Mouse (Mus musculus) layer of hippocampus, postnatal 25 days (tissue): ENCODE data around the gene Htra2. TPM values are rescaled to one million over a fixed set of nuclear protein-coding genes. Genes with fewer than 3 reads are reported as not detected.
A peak's percentile ranks its signal among the peaks of the same experiment; 100 is the strongest.

ENCODE experiments used
- DNase-seq, 2 experiments: peaks; one replicate each; pipeline ENCODE4 v3.0.0; 2022; ENCODE audit warnings: mixed read lengths in 2 of 2, low spot score in 1 of 2; ENCODE audit errors: extremely low spot score in 1 of 2
- total RNA-seq, 2 experiments: library from RNA; stranded (reverse); gene quantifications; 2 replicates each; pipeline ENCODE4 v1.2.3; 2021

Gene Htra2
- total RNA-seq, 2 experiments from 2014 or later, result 51.8 to 52.7 TPM

GRCm38 (mm10) chr6:83070311-83071219 is 15.5 kb upstream of the Htra2 start:
- DNase-seq, result peak; percentile 19 to 60

GRCm38 (mm10) chr6:83070247-83070310 is 15.0 kb upstream of the Htra2 start, which contains the start of gene Tlx2:
Gene Tlx2 (minus strand): TSS chr6:83070293.
- no peak for DNase-seq

- DNase-seq, result no peak
Observed at GRCm38 (mm10) chr6:83069488-83070246, 14.6 kb upstream of the Htra2 start.

GRCm38 (mm10) chr6:83068706-83069487 is 13.8 kb upstream of the Htra2 start:
- DNase-seq, result no peak

- no peak for DNase-seq
Observed at GRCm38 (mm10) chr6:83068221-83068620, 13.1 kb upstream of the Htra2 start.

GRCm38 (mm10) chr6:83066441-83066840 is 11.4 kb upstream of the Htra2 start:
- no peak for DNase-seq

- DNase-seq, result no peak
Observed at GRCm38 (mm10) chr6:83065995-83066394, 10.9 kb upstream of the Htra2 start.

GRCm38 (mm10) chr6:83058725-83059124 is 3.7 kb upstream of the Htra2 start:
- no peak for DNase-seq

GRCm38 (mm10) chr6:83057790-83058189 is 2.7 kb upstream of the Htra2 start, which contains the start of gene Dqx1:
Gene Dqx1 (plus strand): TSS chr6:83057844.
- no peak for DNase-seq

- peak; percentile 89 to 91 for DNase-seq
Observed at GRCm38 (mm10) chr6:83054074-83054851, 810 bp downstream of the Htra2 start, which contains the start of gene Aup1. Gene Aup1 (plus strand): TSS chr6:83054521.

GRCm38 (mm10) chr6:83053136-83053960 is 1.7 kb downstream of the Htra2 start:
- DNase-seq, result peak in 1 of 2 experiments; percentile 49

GRCm38 (mm10) chr6:83049367-83049766 is 5.7 kb downstream of the Htra2 start:
- no peak for DNase-seq

GRCm38 (mm10) chr6:83044742-83045141 is 10.3 kb downstream of the Htra2 start:
- no peak for DNase-seq

- no peak for DNase-seq
Observed at GRCm38 (mm10) chr6:83043993-83044392, 11.1 kb downstream of the Htra2 start.

GRCm38 (mm10) chr6:83043561-83043960 is 11.5 kb downstream of the Htra2 start:
- no peak for DNase-seq

- no peak for DNase-seq
Observed at GRCm38 (mm10) chr6:83040601-83041000, 14.5 kb downstream of the Htra2 start.

GRCm38 (mm10) chr6:83038496-83039012 is 16.5 kb downstream of the Htra2 start:
- DNase-seq, result peak; percentile 87 to 93

- no peak for DNase-seq
Observed at GRCm38 (mm10) chr6:83037188-83037587, 17.9 kb downstream of the Htra2 start.

- no peak for DNase-seq
Observed at GRCm38 (mm10) chr6:83034463-83035055, 20.5 kb downstream of the Htra2 start.
